Mouse (Mus musculus) retina, postnatal 1 day (tissue): ENCODE data around the gene Slc16a14.
"Not testable (repeated sequence)": the region's sequence is repeated elsewhere in the genome, so short reads cannot be mapped to it uniquely, and the experiment has no call there.

Experiments used
- DNase-seq: peaks from one replicate; pipeline ENCODE4 v3.0.0-alpha.2; 2012

Slc16a14 gene

DNA sequence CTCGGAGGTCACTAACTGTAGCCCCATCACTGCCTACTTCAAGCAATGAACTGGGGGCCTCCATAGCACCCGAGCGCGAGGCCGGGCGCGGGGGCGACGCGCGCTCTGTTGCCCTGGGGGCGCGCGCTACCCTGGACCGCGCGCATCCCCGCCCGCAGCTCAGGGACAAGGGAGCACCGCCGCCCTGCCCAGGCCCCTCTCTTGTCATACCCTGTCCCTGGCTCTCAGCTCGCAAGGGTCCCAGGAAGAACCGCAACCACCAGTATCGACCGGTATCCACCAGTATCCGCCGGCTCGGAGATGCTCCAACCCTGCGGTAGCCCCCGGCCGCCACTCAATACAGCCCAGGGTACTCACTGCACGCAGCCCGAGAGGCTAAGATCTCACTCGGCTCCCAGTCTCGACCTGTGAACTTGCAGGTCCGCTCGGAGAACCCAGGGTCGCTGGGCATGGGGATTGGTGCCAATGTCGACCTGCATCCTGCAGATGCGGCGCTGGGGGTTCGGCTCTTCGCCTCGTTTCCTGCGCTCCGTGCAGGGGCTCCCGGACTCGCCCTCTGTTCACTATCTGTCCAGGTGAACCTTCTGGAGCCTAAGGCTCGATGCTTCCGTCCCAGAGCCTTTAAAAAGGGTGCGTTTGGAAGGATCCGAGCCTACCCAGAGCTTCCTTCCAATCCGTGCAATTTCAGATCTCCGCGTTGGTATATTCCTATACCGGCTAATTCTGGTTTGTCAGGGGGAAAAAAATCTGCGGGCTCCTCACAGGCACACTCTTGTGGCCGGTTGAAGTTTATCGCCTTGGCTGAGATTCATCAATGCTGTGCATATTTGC is at the start of gene Slc16a14:
Gene Slc16a14, minus strand, starts transcription at position 632 of the 831 bp plus-strand sequence.
- peak; percentile 84 for DNase-seq

DNA sequence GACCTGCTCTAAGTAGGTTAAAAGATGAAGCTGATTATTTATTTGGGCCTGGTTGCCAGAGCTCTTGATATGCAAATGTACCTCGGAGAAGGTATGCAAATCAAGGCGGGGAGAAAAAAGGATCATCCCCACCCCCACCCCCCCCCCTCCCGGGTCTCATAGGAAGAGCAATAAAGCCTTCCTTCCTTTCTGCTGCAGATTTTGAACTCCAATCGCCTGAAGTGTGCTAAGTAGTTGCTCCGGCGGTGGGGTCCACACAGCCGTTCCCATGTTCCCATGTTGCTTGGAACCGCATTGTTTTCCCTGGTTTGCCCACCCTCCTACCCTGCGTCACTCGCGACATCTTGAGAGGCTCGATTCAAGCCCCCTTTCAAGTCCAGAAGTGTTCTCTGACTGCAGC is 26.8 kb upstream of the Slc16a14 start:
- DNase-seq: peak; percentile 71

GRCm38 (mm10) chr1:84957713-84958112 is 22.8 kb upstream of the Slc16a14 start:
- not testable (repeated sequence) for DNase-seq

- DNase-seq: not testable (repeated sequence)
These were observed 21.8 kb upstream of the Slc16a14 start for GRCm38 (mm10) chr1:84956771-84957170.

DNA sequence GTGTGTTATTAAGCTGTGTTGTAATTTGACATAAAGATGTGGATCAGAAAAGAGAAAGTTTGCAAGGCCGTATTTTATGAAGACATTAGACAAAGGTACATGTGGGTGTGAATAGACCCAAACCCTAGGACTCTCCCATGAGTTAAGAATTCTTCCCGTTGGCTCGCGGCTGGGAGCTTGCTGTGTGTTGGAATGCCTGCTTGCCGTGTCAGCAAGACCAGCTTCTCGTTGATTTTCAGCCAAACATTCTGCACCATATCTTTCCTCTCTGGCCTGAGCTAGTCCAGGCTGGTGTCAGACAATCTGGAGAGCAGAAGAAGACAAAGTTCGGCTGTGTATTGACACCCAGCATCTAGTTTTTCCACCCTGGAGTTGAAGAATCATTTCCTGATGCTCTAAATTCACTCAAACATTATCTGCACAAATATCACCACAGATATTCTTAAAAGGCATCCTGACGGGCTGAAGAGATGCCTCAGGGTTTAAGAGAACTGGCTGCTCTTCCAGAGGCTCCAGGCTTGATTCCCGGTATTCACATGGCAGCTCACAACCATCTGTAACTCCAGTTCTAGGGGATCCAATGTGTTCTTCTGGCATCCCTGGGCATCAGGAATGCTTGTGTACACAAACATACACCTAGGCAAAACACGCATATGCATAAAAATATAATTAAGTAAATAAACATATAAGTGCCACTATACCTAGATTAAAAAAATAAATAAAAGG is 17.7 kb upstream of the Slc16a14 start:
- DNase-seq: no peak

- DNase-seq: no peak
These were observed 16.6 kb upstream of the Slc16a14 start for GRCm38 (mm10) chr1:84951566-84951965.

GRCm38 (mm10) chr1:84947390-84947789 is 12.5 kb upstream of the Slc16a14 start:
- no peak for DNase-seq

DNA sequence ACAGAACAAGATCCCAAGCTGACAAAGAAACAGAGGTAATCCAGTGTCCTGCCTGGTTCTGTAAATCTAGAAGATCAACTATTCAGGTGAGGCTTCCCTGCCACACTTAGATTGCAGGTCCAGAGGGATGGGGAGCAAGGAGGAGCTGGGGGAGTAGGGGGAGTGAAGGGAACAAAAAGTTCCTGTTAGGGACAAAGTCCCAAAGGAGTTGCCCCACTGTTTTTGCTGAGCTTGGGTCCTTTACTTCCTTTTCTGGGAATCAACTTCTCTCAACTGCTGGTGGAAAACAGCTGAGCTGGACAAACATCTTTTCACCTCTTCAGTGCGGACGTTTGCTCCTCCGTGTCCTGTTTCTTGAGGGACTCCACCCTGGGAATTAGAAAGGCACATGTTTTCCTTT is 11.0 kb upstream of the Slc16a14 start:
- no peak for DNase-seq

DNA sequence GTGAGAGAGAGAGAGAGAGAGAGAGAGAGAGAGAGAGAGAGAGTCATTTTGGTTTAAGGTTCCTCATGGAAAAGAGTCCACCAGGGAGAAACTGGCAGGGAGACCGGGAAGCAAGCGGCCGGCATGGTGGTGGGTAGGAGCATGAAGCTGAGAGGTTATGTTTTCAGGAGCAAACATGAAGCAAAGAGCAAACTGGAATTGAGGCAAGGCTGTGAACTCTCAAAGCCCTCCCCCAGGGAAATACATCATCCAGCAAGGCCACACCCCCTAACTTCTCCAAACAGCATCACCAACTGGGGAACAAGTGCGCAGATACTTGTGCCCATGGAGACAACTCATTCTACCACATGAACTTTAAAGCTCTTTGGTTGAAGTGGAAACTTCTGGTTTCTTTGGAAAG is 8.6 kb upstream of the Slc16a14 start:
- DNase-seq: no peak

GRCm38 (mm10) chr1:84942666-84943065 is 7.7 kb upstream of the Slc16a14 start:
- DNase-seq: no peak

- no peak for DNase-seq
These were observed 5.4 kb upstream of the Slc16a14 start for GRCm38 (mm10) chr1:84940322-84940721.

- DNase-seq: no peak
These were observed 4.5 kb upstream of the Slc16a14 start for GRCm38 (mm10) chr1:84939466-84939865.

- DNase-seq: no peak
These were observed 2.0 kb upstream of the Slc16a14 start for GRCm38 (mm10) chr1:84936716-84937510.

DNA sequence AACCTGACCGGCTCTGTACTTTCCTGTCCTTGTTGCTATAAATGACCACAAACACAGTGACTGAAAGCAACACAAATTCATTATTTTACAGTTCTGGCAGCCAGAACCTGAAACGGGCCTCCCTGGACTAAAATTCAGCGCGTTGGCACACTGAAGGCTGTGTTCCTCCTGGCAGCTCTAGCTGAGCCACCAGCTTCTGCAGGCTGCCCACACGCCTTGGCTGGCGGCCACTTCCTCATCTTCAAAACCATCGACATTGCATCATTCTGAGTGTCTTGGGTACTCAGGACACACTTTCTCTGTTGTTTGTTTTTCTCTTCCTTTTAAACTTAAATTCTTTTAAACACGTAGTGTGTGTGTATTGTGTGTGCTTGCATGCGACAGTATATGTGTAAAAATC is 734 bp upstream of the Slc16a14 start:
- peak; percentile 21 for DNase-seq

DNA sequence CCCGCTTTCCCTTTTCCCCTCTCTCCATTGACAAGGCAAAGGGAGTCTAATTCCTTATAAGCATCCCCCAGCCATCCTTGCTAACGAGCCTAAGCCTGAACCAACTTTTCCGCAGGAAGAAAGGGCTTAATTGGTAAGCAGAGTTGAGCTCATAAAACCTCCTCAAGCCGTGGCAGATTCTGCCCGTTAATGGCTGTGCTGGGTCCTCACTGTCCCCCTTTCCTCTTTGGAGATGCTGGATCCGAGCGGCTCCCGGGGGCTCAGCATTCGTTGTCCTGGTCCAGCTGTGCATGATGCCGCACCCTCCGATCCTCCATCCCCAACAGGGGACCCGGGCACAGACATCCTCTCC is 807 bp downstream of the Slc16a14 start:
- peak; percentile 70 for DNase-seq

DNA sequence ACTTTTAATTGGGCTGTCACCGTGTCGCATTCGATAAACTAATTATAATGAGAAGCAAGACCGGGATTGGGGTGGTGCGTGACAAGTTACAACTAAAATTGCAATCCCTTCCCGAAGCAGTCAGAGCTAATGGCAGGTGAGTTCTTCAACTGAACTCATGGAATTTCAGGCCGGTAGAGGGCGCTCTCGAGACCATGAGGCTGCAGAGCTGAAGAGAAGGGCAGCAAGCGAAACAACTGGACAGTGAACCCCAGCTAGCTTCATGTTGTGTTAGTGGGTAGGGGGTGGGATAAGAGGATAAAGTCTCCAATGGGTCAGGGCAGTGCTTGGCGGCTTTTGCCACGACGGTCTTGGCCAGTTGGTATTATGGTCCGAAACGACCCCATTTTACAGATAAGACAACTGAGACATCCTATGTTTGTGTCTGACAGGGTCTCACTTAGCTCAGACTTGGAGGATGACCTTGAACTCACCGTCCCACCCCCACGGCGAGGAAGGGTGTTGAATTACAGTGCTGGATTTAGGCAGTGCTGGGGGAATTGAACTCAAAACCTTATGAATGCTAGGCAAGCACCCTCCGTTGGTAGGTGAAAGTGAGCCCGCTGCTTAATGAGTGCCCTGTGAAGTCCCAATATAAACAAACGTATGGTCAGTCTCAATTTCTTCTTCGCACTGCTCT is 1.3 kb downstream of the Slc16a14 start:
- DNase-seq: peak; percentile 83

DNA sequence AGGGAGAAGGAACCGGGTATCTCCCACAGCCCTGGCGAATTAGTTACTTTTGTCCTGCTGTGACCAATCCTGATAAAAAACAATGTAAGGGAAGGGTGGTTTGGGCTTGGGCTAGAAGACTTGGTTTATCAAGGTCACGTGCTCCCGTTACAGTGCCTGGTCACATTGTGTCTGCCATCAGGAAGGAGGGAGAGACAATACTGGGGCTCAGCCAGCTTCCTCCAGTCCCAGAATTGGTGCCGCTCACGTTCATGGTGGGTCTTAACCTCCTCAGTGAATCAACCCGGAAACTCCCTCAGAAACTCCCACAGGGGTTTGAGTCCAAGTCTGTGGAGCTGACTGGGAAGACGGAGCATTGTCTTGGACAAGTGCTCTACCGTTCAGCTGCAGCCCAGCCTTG is 9.3 kb downstream of the Slc16a14 start:
- no peak for DNase-seq

- DNase-seq: no peak
These were observed 10.8 kb downstream of the Slc16a14 start for GRCm38 (mm10) chr1:84924134-84924533.

GRCm38 (mm10) chr1:84923432-84923831 is 11.5 kb downstream of the Slc16a14 start:
- no peak for DNase-seq

GRCm38 (mm10) chr1:84918865-84919264 is 16.1 kb downstream of the Slc16a14 start:
- DNase-seq: no peak

GRCm38 (mm10) chr1:84915010-84915409 is 19.9 kb downstream of the Slc16a14 start:
- no peak for DNase-seq

- no peak for DNase-seq
These were observed 22.4 kb downstream of the Slc16a14 start for GRCm38 (mm10) chr1:84912571-84912970.
